ENCODE assay signal across 17 mouse cellular contexts in genomic region chr14:58175651-58176363, GRCm38 (mm10).
A peak's percentile ranks its signal among the peaks of the same experiment; 100 is the strongest.
DNase-seq lines count a peak whose midpoint lies in the region; ATAC-seq lines count a peak whose summit lies in the region.
"Had no signal": no experiment of that assay in that cellular context is flagged by ENCODE, and none has a peak within 500 bp of the region (broad histone marks: within the 10 kb centered on the region; RNA-seq: fewer than 3 reads in every experiment).

No protein-coding gene starts in this region.

- H3K9me3 ChIP-seq in limb, embryonic 10.5 days (replicated peaks): no peaks in the 10 kb centered on the region
- H3K9me3 ChIP-seq: forebrain, embryonic 12.5 days; limb, embryonic 12.5 days; liver, embryonic 15.5 days had no signal

- no peaks in the 10 kb centered on the region for H3K36me3 ChIP-seq in limb, embryonic 10.5 days
- H3K36me3 ChIP-seq: embryonic facial prominence, embryonic 13.5 days; forebrain, embryonic 12.5 days; limb, embryonic 12.5 days; liver, embryonic 15.5 days; neural tube, embryonic 15.5 days had no signal

- 90% methylated on average over 5 of the region's 5 CpGs for WGBS in limb, embryonic 10.5 days

- peak; percentile 47 for DNase-seq in Muller cell, postnatal 12 days (ENCODE audit: inconsistent ontology term)
- peak; percentile 62 for DNase-seq in kidney, adult 11 months
- DNase-seq in kidney, postnatal 14 days: peak; percentile 50
- DNase-seq in lung, postnatal 14 days: peak; percentile 3
- DNase-seq in cerebellum, postnatal 10 days: no peak
- no peak for DNase-seq in spleen, adult 18-20 months
- no peak for DNase-seq in limb, embryonic 10.5 days (ENCODE audit: low spot score)
- DNase-seq: adrenal gland, postnatal 25 days; cerebellum, postnatal 36 days; heart, adult 2 months; heart, postnatal 14 days had no signal

- no peak overlapping the region for H3K4me3 ChIP-seq in limb, embryonic 10.5 days
- H3K4me3 ChIP-seq: embryonic facial prominence, embryonic 13.5 days; forebrain, embryonic 12.5 days; heart, adult 2 months; limb, embryonic 12.5 days; liver, embryonic 15.5 days; neural tube, embryonic 15.5 days had no signal

- H3K27me3 ChIP-seq in limb, embryonic 10.5 days (ENCODE audit: low read depth, poor library complexity, severe bottlenecking): no peaks in the 10 kb centered on the region
- H3K27me3 ChIP-seq: forebrain, embryonic 12.5 days; liver, embryonic 15.5 days; neural tube, embryonic 15.5 days had no signal

- ATAC-seq in activated CD4-positive, CD25-positive, alpha-beta regulatory T cell, adult 4 months: no peak

- no peaks in the 10 kb centered on the region for H3K4me1 ChIP-seq in limb, embryonic 10.5 days
- H3K4me1 ChIP-seq: embryonic facial prominence, embryonic 13.5 days; forebrain, embryonic 12.5 days; liver, embryonic 15.5 days; neural tube, embryonic 15.5 days had no signal

- H3K27ac ChIP-seq in limb, embryonic 10.5 days: no peak overlapping the region
- H3K27ac ChIP-seq: embryonic facial prominence, embryonic 13.5 days; forebrain, embryonic 12.5 days; heart, adult 2 months; limb, embryonic 12.5 days; liver, embryonic 15.5 days; neural tube, embryonic 15.5 days had no signal

Comparison
In these comparisons a context has a peak if more than half of its experiments do, and no peak if none do; other contexts are left out.
1. DNase-seq: peak in Muller cell, postnatal 12 days (single experiment), kidney, adult 11 months (single experiment), kidney, postnatal 14 days (single experiment) and lung, postnatal 14 days (single experiment); none in cerebellum, postnatal 10 days (0 of 2), spleen, adult 18-20 months (0 of 2) and limb, embryonic 10.5 days (single experiment).